Mouse (Mus musculus) ES-E14 (cell line): ENCODE results near the gene Galc. TPM values are rescaled to one million over a fixed set of nuclear protein-coding genes. Genes with fewer than 3 reads are reported as not detected.

Experiments
- DNase-seq: peaks from one replicate; pipeline ENCODE4 v3.0.0-alpha.2; 2013; ENCODE audit warnings: low read depth, low spot score
- H3K27ac ChIP-seq: 2 replicates; pipeline ENCODE4 v1.5.1; 2012; ENCODE audit warnings: low read depth, mild to moderate bottlenecking, low read length, moderate library complexity, mixed read lengths; ENCODE audit not compliant: poor library complexity, insufficient read depth, severe bottlenecking
- H3K36me3 ChIP-seq: 2 replicates; pipeline ENCODE4 v1.6.1; 2012; ENCODE audit warnings: mild to moderate bottlenecking, low read length, moderate library complexity, mixed read lengths; ENCODE audit not compliant: control insufficient read depth, poor library complexity, insufficient read depth, severe bottlenecking
- H3K4me1 ChIP-seq, 2 experiments: fragments of 150-350 bp in 1 of 2; sonication (generic) in 1 of 2; 2 replicates each; pipeline ENCODE4 v1.6.1; 2012; ENCODE audit warnings: low read length in 2 of 2, mild to moderate bottlenecking in 1 of 2, mixed read lengths in 1 of 2; ENCODE audit not compliant: control insufficient read depth in 2 of 2, insufficient read depth in 2 of 2, poor library complexity in 1 of 2
- H3K4me3 ChIP-seq, 2 experiments: fragments of 150-350 bp in 1 of 2; sonication (generic) in 1 of 2; 2 replicates each; pipeline ENCODE4 v1.5.1; 2012; ENCODE audit warnings: low read length in 2 of 2, low read depth in 1 of 2, mild to moderate bottlenecking in 1 of 2, mixed read lengths in 1 of 2; ENCODE audit not compliant: insufficient read depth in 1 of 2, poor library complexity in 1 of 2, severe bottlenecking in 1 of 2
- H3K9ac ChIP-seq: 2 replicates; pipeline ENCODE4 v1.6.1; 2012; ENCODE audit warnings: low read depth, mild to moderate bottlenecking, low read length, mixed read lengths; ENCODE audit not compliant: poor library complexity, insufficient read depth, severe bottlenecking
- H3K9me3 ChIP-seq: fragments of 150-350 bp; sonication (generic); 2 replicates; pipeline ENCODE4 v1.6.1; 2012; ENCODE audit warnings: low read depth, mild to moderate bottlenecking, low read length; ENCODE audit not compliant: control insufficient read depth, insufficient read depth
- CHD2 ChIP-seq: IDR thresholded peaks from 2 replicates; pipeline ENCODE4 v1.6.1; 2014; ENCODE audit warnings: mild to moderate bottlenecking, low read depth, low read length, inconsistent platforms
- HCFC1 ChIP-seq: IDR thresholded peaks from 2 replicates; pipeline ENCODE4 v1.6.1; 2012; ENCODE audit warnings: low read length, inconsistent platforms, borderline replicate concordance; ENCODE audit not compliant: insufficient read depth
- MAFK ChIP-seq: IDR thresholded peaks from 2 replicates; pipeline ENCODE4 v1.6.1; 2014; ENCODE audit warnings: mild to moderate bottlenecking, low read depth, low read length, inconsistent platforms; ENCODE audit not compliant: insufficient read depth
- ZC3H11A ChIP-seq: IDR thresholded peaks from 2 replicates; pipeline ENCODE4 v1.6.1; 2012; ENCODE audit warnings: low read depth, mild to moderate bottlenecking, inconsistent platforms, low read length, borderline replicate concordance
- ZNF384 ChIP-seq: IDR thresholded peaks from 2 replicates; pipeline ENCODE4 v1.6.1; 2012; ENCODE audit warnings: low read depth, low read length, inconsistent platforms
- in situ Hi-C, 2 experiments: fragments of 600-800 bp; cut with MboI; formaldehyde crosslinking; loops; one replicate each; pipeline ENCODE4 v1.15.1; 2025; ENCODE audit warnings: low sequenced_read_pairs in 2 of 2, inconsistent platforms in 1 of 2; ENCODE audit not compliant: unreplicated experiment in 2 of 2
- total RNA-seq: library from RNA; depleted of rRNA; stranded (reverse); fragments of 300-350 nt; gene quantifications from 2 replicates; pipeline ENCODE4 v1.2.3, GENCODE M21; 2012; rRNA removed

The Galc gene
- 7.5 and 8.2 TPM in 2 replicates for total RNA-seq

DNA sequence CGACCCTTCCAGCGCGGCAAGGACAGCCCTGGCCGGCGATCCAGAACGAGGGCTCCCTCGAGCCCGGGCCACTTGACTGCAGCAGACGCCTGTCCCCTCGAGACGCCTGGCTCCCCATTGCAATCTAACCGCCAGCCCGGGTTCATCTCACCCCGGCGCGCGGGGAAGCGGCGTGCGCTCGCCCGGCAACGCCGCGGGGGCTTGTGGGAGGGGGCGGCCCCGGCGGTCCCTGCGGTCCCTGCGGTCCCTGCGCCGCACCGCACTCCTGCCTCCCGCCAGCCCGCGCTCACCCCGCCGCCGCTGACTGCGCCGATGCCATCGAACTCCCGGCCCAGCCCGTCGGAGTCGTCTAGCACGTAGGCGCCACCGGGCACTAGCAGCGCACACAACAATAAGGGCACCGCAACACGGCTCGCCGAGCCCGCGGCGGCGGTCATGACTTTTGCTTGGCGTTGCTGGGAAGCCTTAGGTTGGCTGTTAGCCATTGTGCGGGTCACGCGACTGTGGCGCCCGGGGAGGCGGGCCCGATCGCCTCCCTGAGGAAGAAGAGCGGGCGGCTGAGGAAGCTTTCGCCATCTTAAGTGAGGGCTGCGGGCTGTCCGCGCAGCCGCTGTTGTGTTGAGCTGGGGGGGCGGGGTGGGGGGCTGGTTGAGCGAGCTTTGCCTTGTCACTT lies at the start of gene Galc:
TSS of gene Galc (minus strand) at position 615 of the 673 bp plus-strand sequence.
- no peak for TF ChIP-seq CHD2
- no peak for TF ChIP-seq MAFK
- TF ChIP-seq HCFC1, result peak; percentile 80
- no peak for TF ChIP-seq ZC3H11A
- TF ChIP-seq ZNF384, result no peak
- Histone ChIP-seq H3K9ac (peak within 1 kb of the TSS; percentile 99), H3K4me1 (0 out of 4 replicates have a peak, but pooled peaks cover 0 to 2% of the 10 kb centered on the region in 2 experiments), H3K9me3 (no peaks in the 10 kb centered on the region), H3K4me3 (peak within 1 kb of the TSS; percentile 95 to 97), H3K27ac (peak within 1 kb of the TSS; percentile 85; the same call in 1 of the 2 replicates), H3K36me3 (no peaks in the 10 kb centered on the region)
- DNase-seq, result peak; percentile 61
- in situ Hi-C loops, result no loop called here

DNA sequence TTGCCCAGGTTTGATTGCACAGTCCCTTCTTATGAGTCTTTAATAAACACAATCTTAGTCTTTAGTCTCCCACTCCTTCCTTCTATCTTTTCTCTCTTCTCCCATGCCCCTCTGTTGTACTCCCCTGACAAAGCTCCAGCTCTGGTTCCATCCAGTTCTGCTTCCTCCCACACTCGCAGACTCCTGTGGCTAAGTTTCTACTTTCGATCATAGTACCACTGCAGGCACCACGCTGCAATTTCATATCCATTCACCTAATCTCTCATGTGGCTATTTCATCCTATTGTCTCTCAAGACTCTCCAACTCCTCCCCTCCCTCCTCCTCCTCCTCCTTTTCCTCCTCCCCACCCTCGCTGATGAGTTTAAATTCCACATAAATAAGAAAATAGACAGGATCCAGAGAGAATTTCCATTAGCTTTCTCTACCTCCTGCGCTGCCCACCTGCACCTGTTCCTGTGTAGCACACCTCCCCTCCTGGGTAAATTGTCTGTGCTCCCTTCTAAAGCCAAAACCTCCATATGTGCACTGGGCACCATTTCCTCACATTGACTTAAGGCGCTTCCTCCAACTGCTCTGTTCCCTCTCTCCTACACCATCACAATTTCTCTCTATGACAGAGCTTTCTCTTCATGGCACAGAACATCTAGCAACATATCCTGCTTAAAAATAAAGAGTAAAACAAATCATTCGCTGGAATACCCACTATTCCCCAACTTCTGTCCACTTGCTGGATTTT lies 48.1 kb upstream of the Galc start:
- no peak overlapping the region for H3K4me3 ChIP-seq
- H3K9ac ChIP-seq, result no peak overlapping the region
- no peaks in the 10 kb centered on the region for H3K4me1 ChIP-seq
- H3K27ac ChIP-seq, result no peak overlapping the region
- in situ Hi-C loops, result no loop called here
- no peaks in the 10 kb centered on the region for H3K36me3 ChIP-seq
- no peak for DNase-seq
- no peak for TF ChIP-seq MAFK
- TF ChIP-seq ZC3H11A, result no peak
- no peak for TF ChIP-seq ZNF384
- TF ChIP-seq CHD2, result no peak
- no peak for TF ChIP-seq HCFC1
- no peaks in the 10 kb centered on the region for H3K9me3 ChIP-seq

DNA sequence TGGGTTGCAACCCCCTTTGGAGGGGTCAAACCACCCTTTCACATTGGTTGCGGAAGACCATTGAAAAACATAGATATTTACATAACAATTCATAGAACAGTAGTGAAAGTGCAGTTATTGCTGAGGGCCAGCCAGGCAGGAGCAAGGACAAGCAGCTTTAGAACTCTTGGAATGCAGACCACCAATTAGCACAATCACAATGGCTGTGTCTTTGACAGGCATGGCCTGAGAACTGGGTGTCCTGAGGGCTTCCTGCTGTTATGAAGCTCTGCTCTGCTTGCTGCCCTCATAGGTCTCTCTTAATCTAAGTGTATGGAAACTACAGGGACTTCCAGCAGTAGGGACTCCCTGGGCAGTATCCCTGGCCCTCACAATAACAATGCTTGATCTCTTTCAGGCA lies 43.8 kb upstream of the Galc start:
- Histone ChIP-seq H3K9ac (no peak overlapping the region), H3K27ac (no peak overlapping the region), H3K9me3 (no peaks in the 10 kb centered on the region), H3K36me3 (no peaks in the 10 kb centered on the region), H3K4me3 (no peak overlapping the region), H3K4me1 (no peaks in the 10 kb centered on the region)
- in situ Hi-C loops, result no loop called here
- TF ChIP-seq MAFK, result no peak
- no peak for TF ChIP-seq HCFC1
- no peak for TF ChIP-seq ZC3H11A
- TF ChIP-seq CHD2, result no peak
- TF ChIP-seq ZNF384, result no peak
- no peak for DNase-seq

DNA sequence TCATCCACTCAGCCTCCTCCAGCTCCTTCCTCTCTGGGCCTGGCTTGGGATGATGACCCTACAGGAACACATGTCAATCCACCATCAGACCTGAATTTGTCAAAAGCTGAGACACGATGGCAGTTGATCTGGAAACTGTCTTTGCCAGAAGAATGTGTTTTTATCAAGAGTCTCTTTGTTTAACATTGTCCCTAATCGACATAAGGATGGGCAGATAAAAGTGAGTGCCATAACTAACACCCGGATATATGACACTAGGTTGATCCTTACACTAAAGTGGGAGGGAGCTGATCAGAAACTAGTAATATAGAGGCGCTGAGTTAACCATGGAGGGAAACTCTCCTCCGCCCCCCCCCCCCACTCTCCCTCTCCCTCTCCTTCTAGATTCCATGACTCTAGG lies 42.7 kb upstream of the Galc start:
- no peak for DNase-seq
- in situ Hi-C loops, result no loop called here
- no peak overlapping the region for H3K9ac ChIP-seq
- TF ChIP-seq MAFK (no peak), ZNF384 (no peak), HCFC1 (no peak), CHD2 (no peak), ZC3H11A (no peak)
- no peaks in the 10 kb centered on the region for H3K36me3 ChIP-seq
- H3K4me1 ChIP-seq, result no peaks in the 10 kb centered on the region
- H3K9me3 ChIP-seq, result no peaks in the 10 kb centered on the region
- H3K27ac ChIP-seq, result no peak overlapping the region
- no peak overlapping the region for H3K4me3 ChIP-seq

DNA sequence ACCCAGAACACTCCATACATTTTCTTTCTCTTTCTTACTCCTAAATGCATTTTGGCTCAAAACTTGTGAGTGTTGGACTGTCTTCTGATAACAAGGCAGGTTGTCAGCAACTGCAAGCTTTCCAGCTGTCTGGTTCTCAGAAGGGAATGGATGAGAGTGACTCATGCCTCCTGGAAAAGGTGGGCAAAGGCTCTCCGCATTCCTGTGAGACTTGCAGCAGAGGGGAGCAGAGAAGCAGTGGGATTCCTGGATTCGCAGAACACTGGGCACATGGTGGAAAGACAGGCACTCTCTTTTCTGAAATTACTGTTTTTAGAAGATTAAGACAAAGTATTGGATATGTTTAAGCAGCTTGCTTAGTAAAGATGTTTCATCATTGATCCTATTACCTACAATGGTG lies 35.0 kb upstream of the Galc start:
- H3K4me3 ChIP-seq, result no peak overlapping the region
- no peaks in the 10 kb centered on the region for H3K9me3 ChIP-seq
- DNase-seq, result no peak
- no peak for TF ChIP-seq ZC3H11A
- no peak for TF ChIP-seq CHD2
- no peak for TF ChIP-seq MAFK
- no peak for TF ChIP-seq ZNF384
- TF ChIP-seq HCFC1, result no peak
- no peaks in the 10 kb centered on the region for H3K4me1 ChIP-seq
- no peak overlapping the region for H3K9ac ChIP-seq
- no peaks in the 10 kb centered on the region for H3K36me3 ChIP-seq
- in situ Hi-C loops, result no loop called here
- H3K27ac ChIP-seq, result no peak overlapping the region
